Mouse (Mus musculus) ES-CJ7 (cell line): ENCODE results near the gene Syt3.

Experiments used
- DNase-seq: peaks from one replicate; pipeline ENCODE4 v3.0.0; 2011; ENCODE audit warnings: low read depth, low spot score

Syt3 gene

DNA sequence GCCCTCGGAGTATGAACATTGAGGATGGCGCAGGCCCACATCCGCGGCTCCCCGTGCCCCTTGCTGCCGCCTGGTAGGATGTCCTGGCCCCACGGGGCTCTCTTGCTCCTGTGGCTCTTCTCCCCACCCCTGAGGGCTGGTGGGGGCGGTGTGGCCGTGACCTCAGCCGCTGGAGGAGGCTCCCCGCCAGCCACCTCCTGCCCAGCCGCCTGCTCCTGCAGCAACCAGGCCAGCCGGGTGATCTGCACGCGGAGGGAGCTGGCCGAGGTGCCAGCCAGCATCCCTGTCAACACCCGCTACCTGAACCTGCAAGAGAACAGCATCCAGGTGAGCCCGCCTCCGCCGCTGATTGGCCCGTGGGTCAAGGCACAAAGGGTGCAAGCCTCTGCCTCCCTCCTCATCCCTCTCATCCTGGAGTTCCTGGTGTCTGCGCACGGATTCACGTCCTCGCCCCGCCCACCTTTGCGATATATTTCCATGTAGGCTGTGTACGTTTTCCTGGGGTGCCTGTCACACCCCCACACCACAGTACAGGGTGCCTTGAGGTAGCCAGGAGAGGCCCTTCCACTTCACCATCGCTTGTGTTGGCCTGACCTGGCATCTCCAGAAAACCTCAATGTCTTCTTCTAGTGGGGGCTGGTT is 61.1 kb downstream of the Syt3 start:
- DNase-seq: peak; percentile 46

DNA sequence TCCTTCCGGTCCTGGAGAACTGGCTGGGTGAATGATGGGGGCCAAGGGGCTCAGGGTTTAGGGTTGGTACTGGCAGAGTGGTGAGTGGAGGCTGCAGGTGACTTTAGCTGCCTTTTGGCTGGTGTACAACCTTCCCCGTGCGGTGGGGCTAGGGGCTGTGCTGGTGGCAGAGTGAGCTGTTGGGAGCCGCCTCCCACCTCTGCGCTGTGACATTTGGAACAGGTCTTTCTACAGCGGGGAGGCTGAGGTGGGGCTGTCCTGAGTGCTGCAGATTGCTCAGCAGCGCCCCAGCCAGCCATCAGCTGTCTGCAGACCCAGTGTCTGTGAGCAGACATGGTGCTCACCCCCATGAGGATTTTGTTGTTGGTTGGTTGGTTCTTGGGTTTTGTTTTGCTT is 61.6 kb downstream of the Syt3 start:
- peak; percentile 37 for DNase-seq

DNA sequence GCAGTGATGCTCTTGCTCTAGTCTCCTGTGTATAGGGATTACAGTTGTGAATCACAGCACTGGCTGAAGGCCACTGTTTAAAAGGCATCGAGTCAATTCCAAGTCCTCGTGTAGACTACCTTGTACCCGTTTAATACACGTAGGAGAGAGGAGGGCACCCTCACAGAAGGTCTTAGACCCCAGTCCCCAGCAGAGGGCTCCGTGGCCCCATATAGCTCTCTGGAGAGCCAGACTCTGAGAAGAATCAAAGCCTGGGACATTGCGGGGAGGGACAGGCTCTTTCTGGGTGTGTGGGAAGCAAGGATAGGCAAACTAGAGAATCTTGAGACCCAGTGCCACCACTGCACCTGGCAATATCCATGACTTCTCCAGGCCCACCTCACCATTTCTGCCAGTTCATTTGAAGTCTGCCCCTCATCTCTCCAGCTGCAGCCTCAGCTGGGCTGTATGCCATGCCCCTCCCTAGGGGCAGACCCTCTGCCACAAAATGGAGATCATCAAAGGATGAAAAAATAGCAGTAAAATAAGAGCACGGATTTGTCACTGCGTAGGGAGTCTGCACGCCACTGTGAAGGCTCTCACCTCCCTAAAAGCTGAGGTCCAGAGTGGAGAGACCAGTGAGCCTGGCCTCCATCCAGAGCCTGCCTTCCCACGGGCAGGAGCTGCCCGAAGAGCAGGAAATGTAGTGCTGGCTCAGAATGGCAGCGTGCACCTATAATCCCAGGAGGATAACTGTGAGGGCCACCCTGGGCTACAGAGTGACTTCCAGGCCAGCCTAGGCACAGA is 62.4 kb downstream of the Syt3 start:
- no peak for DNase-seq
